Mouse (Mus musculus): ENCODE data around the gene Mettl22.

- TF ChIP-seq CTCF (IDR thresholded peaks at IDR 0.05; ENCODE audit: borderline replicate concordance, extremely low read depth, insufficient read depth, insufficient read length) (no peak), POLR2A (IDR thresholded peaks at IDR 0.05; ENCODE audit: borderline replicate concordance, extremely low read depth, insufficient read depth, insufficient read length, poor library complexity, severe bottlenecking) (no peak)
Measured at GRCm38 (mm10) chr16:8424161-8424970, 46.2 kb upstream of the Mettl22 start.

All from brain, embryonic 14.5 days (tissue).